Comparison of ENCODE assay signal across 7 mouse cellular contexts in genomic region chr9:75435291-75435690, GRCm38 (mm10). TPM values are rescaled to one million over a fixed set of nuclear protein-coding genes. Genes with fewer than 3 reads are reported as not detected.
DNase-seq lines count a peak whose midpoint lies in the region; ATAC-seq and TF ChIP-seq lines count a peak whose summit lies in the region.

No protein-coding gene starts in this region.

- no peak overlapping the region for H3K4me3 ChIP-seq in kidney, adult 2 months (ENCODE audit: insufficient read depth, low read depth, low read length)
- H3K4me3 ChIP-seq in neural tube, embryonic 11.5 days (ENCODE audit: low read depth, low read length) = no peak overlapping the region
- no peak overlapping the region for H3K4me3 ChIP-seq in embryonic facial prominence, embryonic 13.5 days

- H3K9me3 ChIP-seq in neural tube, embryonic 11.5 days (ENCODE audit: control insufficient read depth, low read length) = no peaks in the 10 kb centered on the region
- no peaks in the 10 kb centered on the region for H3K9me3 ChIP-seq in embryonic facial prominence, embryonic 13.5 days

- no peak overlapping the region for H3K9ac ChIP-seq in neural tube, embryonic 11.5 days (ENCODE audit: low read length)
- H3K9ac ChIP-seq in embryonic facial prominence, embryonic 13.5 days = no peak overlapping the region

- H3K27ac ChIP-seq in kidney, adult 2 months (ENCODE audit: insufficient read depth, low read depth, low read length) = peak overlapping the region; percentile 47; the same call in 1 of the 2 replicates
- 0 out of 2 replicates have a peak overlapping the region, but pooled peaks have one; percentile 0 for H3K27ac ChIP-seq in neural tube, embryonic 11.5 days (ENCODE audit: low read depth, low read length)
- H3K27ac ChIP-seq in embryonic facial prominence, embryonic 13.5 days = no peak overlapping the region

- H3K4me1 ChIP-seq in kidney, adult 2 months (ENCODE audit: control insufficient read depth, insufficient read depth, low read length) = peaks cover 2% of the 10 kb centered on the region; the same call in 1 of the 2 replicates
- H3K4me1 ChIP-seq in neural tube, embryonic 11.5 days (ENCODE audit: control insufficient read depth, insufficient read depth, low read length) = no peaks in the 10 kb centered on the region
- H3K4me1 ChIP-seq in embryonic facial prominence, embryonic 13.5 days = peaks cover 21% of the 10 kb centered on the region

- no peaks in the 10 kb centered on the region for H3K36me3 ChIP-seq in kidney, adult 2 months (ENCODE audit: control insufficient read depth, insufficient read depth, low read length)
- no peaks in the 10 kb centered on the region for H3K36me3 ChIP-seq in neural tube, embryonic 11.5 days (ENCODE audit: control insufficient read depth, insufficient read depth, low read length)
- no peaks in the 10 kb centered on the region for H3K36me3 ChIP-seq in embryonic facial prominence, embryonic 13.5 days

- H3K4me2 ChIP-seq in neural tube, embryonic 11.5 days (ENCODE audit: low read depth) = no peak overlapping the region
- H3K4me2 ChIP-seq in embryonic facial prominence, embryonic 13.5 days = peak overlapping the region; percentile 31; the same call in 1 of the 2 replicates

- no peak for TF ChIP-seq CTCF in kidney, adult 2 months (conservative IDR thresholded peaks at IDR 0.05; ENCODE audit: insufficient read depth, insufficient read length, low read depth, low read length)

- no peaks in the 10 kb centered on the region for H3K27me3 ChIP-seq in kidney, adult 2 months (replicated peaks; ENCODE audit: control insufficient read depth, insufficient read depth, low read length)
- no peaks in the 10 kb centered on the region for H3K27me3 ChIP-seq in neural tube, embryonic 11.5 days (ENCODE audit: control insufficient read depth, insufficient read depth, low read length)
- H3K27me3 ChIP-seq in embryonic facial prominence, embryonic 13.5 days = no peaks in the 10 kb centered on the region

- 92% methylated on average over 4 of the region's 4 CpGs for WGBS in kidney, adult 2 months
- WGBS in neural tube, embryonic 11.5 days = 90% methylated on average over 4 of the region's 4 CpGs
- WGBS in embryonic facial prominence, embryonic 13.5 days = 85% methylated on average over 4 of the region's 4 CpGs

- TF ChIP-seq POLR2A in kidney, adult 2 months (IDR thresholded peaks at IDR 0.05; ENCODE audit: low read depth, low read length) = no peak

- no peak for ATAC-seq in neural tube, embryonic 11.5 days (ENCODE audit: insufficient read depth, low FRiP score, low TSS enrichment)
- no peak for ATAC-seq in embryonic facial prominence, embryonic 13.5 days (ENCODE audit: insufficient number of reproducible peaks, insufficient read depth, low FRiP score, low TSS enrichment, low read depth)

- DNase-seq in kidney, adult 2 months = no peak
- no peak for DNase-seq in kidney, postnatal 25 days
- DNase-seq in neural tube, embryonic 11.5 days (ENCODE audit: low spot score) = no peak
- DNase-seq in neural tube, embryonic 10.5 days (ENCODE audit: extremely low spot score, low spot score) = no peak
- no peak for DNase-seq in right cerebral cortex, postnatal 25 days
- no peak for DNase-seq in cerebellum, adult 8-10 months

RNA-seq across cellular contexts. Expression of gene Leo1, which starts 6.0 kb away (rescaled TPM):
- polyA plus RNA-seq in kidney, adult 2 months (2012; rRNA removed) = 2.5 and 3.3 TPM in 2 replicates
- polyA plus RNA-seq in neural tube, embryonic 11.5 days (2014; fragmentation: Nextera tagmentation; extraction: Ambion mirVana) = 47.0 and 50.9 TPM in 2 replicates
- polyA plus RNA-seq in embryonic facial prominence, embryonic 13.5 days (2015; fragmentation: Nextera tagmentation; extraction: Ambion mirVana) = 51.0 and 51.1 TPM in 2 replicates

RNA-seq across cellular contexts. Expression of gene Mapk6, which starts 25.5 kb away (rescaled TPM):
- polyA plus RNA-seq in kidney, adult 2 months (2012; rRNA removed) = 11.5 and 12.7 TPM in 2 replicates
- polyA plus RNA-seq in neural tube, embryonic 11.5 days (2014; fragmentation: Nextera tagmentation; extraction: Ambion mirVana) = 204 and 213 TPM in 2 replicates
- 68.3 and 79.4 TPM in 2 replicates for polyA plus RNA-seq in embryonic facial prominence, embryonic 13.5 days (2015; fragmentation: Nextera tagmentation; extraction: Ambion mirVana)

Comparison
In these comparisons a context has a peak if more than half of its experiments do, and no peak if none do; other contexts are left out.
1. RNA of gene Leo1, which starts 6.0 kb away (polyA plus RNA-seq): 51.0 to 51.1 TPM in embryonic facial prominence, embryonic 13.5 days and 47.0 to 50.9 TPM in neural tube, embryonic 11.5 days; 2.5 to 3.3 TPM in kidney, adult 2 months; every median in the first group is over 10 times any median in the second.